Mouse (Mus musculus) limb, embryonic 10.5 days (tissue): Measurements from ENCODE around the gene Pipox. TPM values are rescaled to one million over a fixed set of nuclear protein-coding genes. Genes with fewer than 3 reads are reported as not detected.

Experiments
- DNase-seq: peaks from one replicate; pipeline ENCODE4 v3.0.0-alpha.2; 2017; ENCODE audit warnings: low spot score
- H3K27ac ChIP-seq: fragments of 300-500 bp; sonication (generic); 2 replicates; pipeline ENCODE4 v1.5.1; 2016; ENCODE audit warnings: mild to moderate bottlenecking
- H3K27me3 ChIP-seq: fragments of 300-500 bp; sonication (generic); 2 replicates; pipeline ENCODE4 v1.6.1; 2016; ENCODE audit warnings: low read depth, mild to moderate bottlenecking; ENCODE audit not compliant: poor library complexity, severe bottlenecking
- H3K36me3 ChIP-seq: fragments of 300-500 bp; sonication (generic); 2 replicates; pipeline ENCODE4 v1.6.1; 2016; ENCODE audit warnings: mild to moderate bottlenecking, moderate library complexity
- H3K4me1 ChIP-seq: fragments of 300-500 bp; sonication (generic); 2 replicates; pipeline ENCODE4 v1.6.1; 2016
- H3K4me3 ChIP-seq: fragments of 300-500 bp; sonication (generic); 2 replicates; pipeline ENCODE4 v1.5.1; 2016; ENCODE audit warnings: mild to moderate bottlenecking, moderate library complexity
- H3K9me3 ChIP-seq: fragments of 300-500 bp; sonication (generic); replicated peaks from 2 replicates; pipeline ENCODE4 v1.6.1; 2016; ENCODE audit warnings: mild to moderate bottlenecking
- WGBS: fragments of 180-500 bp; shearing (Covaris S2); methylation state at CpG from one replicate; pipeline ENCODE4 v1.1.7; 2016; 5-methylcytosine and 5-hydroxymethylcytosine counted together
- polyA plus RNA-seq: library from polyadenylated mRNA; unstranded; fragments of >200 nt; fragmentation: Nextera tagmentation; extraction: Ambion mirVana; gene quantifications from 2 replicates; pipeline ENCODE4 v1.2.1, GENCODE M21; 2016

Pipox gene
- 0.34 and 0.48 TPM in 2 replicates for polyA plus RNA-seq

GRCm38 (mm10) chr11:77893787-77894718 lies at the start of gene Pipox:
Gene Pipox, minus strand, starts transcription at chr11:77894096.
- Histone ChIP-seq H3K4me1 (peaks cover 31% of the 10 kb centered on the region), H3K27ac (peak within 1 kb of the TSS; percentile 6; the same call in 1 of the 2 replicates), H3K36me3 (no peaks in the 10 kb centered on the region), H3K27me3 (peaks cover 80% of the 10 kb centered on the region), H3K4me3 (no peak within 1 kb of the TSS), H3K9me3 (no peaks in the 10 kb centered on the region)
- WGBS = 33% methylated on average over 11 of the region's 11 CpGs
- peak; percentile 65 for DNase-seq

GRCm38 (mm10) chr11:77942230-77942629 lies 48.3 kb upstream of the Pipox start:
- H3K4me1 ChIP-seq = peaks cover 52% of the 10 kb centered on the region
- DNase-seq = peak; percentile 47
- 9% methylated on average over 5 of the region's 5 CpGs for WGBS
- H3K36me3 ChIP-seq = no peaks in the 10 kb centered on the region
- H3K4me3 ChIP-seq = no peak overlapping the region
- no peaks in the 10 kb centered on the region for H3K9me3 ChIP-seq
- peaks cover 100% of the 10 kb centered on the region for H3K27me3 ChIP-seq
- peak overlapping the region; percentile 63; the same call in 1 of the 2 replicates for H3K27ac ChIP-seq

GRCm38 (mm10) chr11:77937649-77938410 lies 43.9 kb upstream of the Pipox start:
- no peak overlapping the region for H3K4me3 ChIP-seq
- 31% methylated on average over 4 of the region's 4 CpGs for WGBS
- no peaks in the 10 kb centered on the region for H3K9me3 ChIP-seq
- H3K36me3 ChIP-seq = no peaks in the 10 kb centered on the region
- DNase-seq = no peak
- H3K4me1 ChIP-seq = peaks cover 29% of the 10 kb centered on the region
- H3K27ac ChIP-seq = no peak overlapping the region
- peaks cover 100% of the 10 kb centered on the region for H3K27me3 ChIP-seq

- Histone ChIP-seq H3K9me3 (no peaks in the 10 kb centered on the region), H3K27ac (no peak overlapping the region), H3K36me3 (no peaks in the 10 kb centered on the region), H3K4me3 (no peak overlapping the region), H3K4me1 (peaks cover 20% of the 10 kb centered on the region), H3K27me3 (peaks cover 100% of the 10 kb centered on the region)
- DNase-seq = no peak
- WGBS = 12% methylated on average over 8 of the region's 8 CpGs
Observed at GRCm38 (mm10) chr11:77936846-77937245, 43.0 kb upstream of the Pipox start.

- Histone ChIP-seq H3K4me1 (peaks cover 26% of the 10 kb centered on the region), H3K27ac (no peak overlapping the region), H3K36me3 (no peaks in the 10 kb centered on the region), H3K4me3 (no peak overlapping the region), H3K9me3 (no peaks in the 10 kb centered on the region), H3K27me3 (peaks cover 100% of the 10 kb centered on the region)
- no peak for DNase-seq
- 57% methylated on average over 5 of the region's 5 CpGs for WGBS
Observed at GRCm38 (mm10) chr11:77934568-77935311, 40.8 kb upstream of the Pipox start.

GRCm38 (mm10) chr11:77934111-77934521 lies 40.2 kb upstream of the Pipox start:
- 4% methylated on average over 4 of the region's 4 CpGs for WGBS
- Histone ChIP-seq H3K4me1 (peaks cover 26% of the 10 kb centered on the region), H3K4me3 (no peak overlapping the region), H3K36me3 (no peaks in the 10 kb centered on the region), H3K27ac (no peak overlapping the region), H3K9me3 (no peaks in the 10 kb centered on the region), H3K27me3 (peaks cover 100% of the 10 kb centered on the region)
- no peak for DNase-seq

GRCm38 (mm10) chr11:77932576-77932975 lies 38.7 kb upstream of the Pipox start:
- Histone ChIP-seq H3K27me3 (peaks cover 100% of the 10 kb centered on the region), H3K36me3 (no peaks in the 10 kb centered on the region), H3K4me3 (no peak overlapping the region), H3K9me3 (no peaks in the 10 kb centered on the region), H3K27ac (no peak overlapping the region), H3K4me1 (peaks cover 16% of the 10 kb centered on the region)
- DNase-seq = no peak
- 42% methylated on average over 5 of the region's 5 CpGs for WGBS

- Histone ChIP-seq H3K4me3 (peak overlapping the region; percentile 55), H3K36me3 (no peaks in the 10 kb centered on the region), H3K4me1 (peaks cover 19% of the 10 kb centered on the region), H3K27ac (no peak overlapping the region), H3K9me3 (no peaks in the 10 kb centered on the region), H3K27me3 (peaks cover 98% of the 10 kb centered on the region)
- DNase-seq = peak; percentile 49
- WGBS = under 1% methylated on average over 41 of the region's 41 CpGs
Observed at GRCm38 (mm10) chr11:77931541-77932433, 37.9 kb upstream of the Pipox start.

GRCm38 (mm10) chr11:77930751-77931540 lies 37.0 kb upstream of the Pipox start, which contains the start of gene Sez6:
Gene Sez6, plus strand, starts transcription at chr11:77930800.
- Histone ChIP-seq H3K9me3 (no peaks in the 10 kb centered on the region), H3K36me3 (no peaks in the 10 kb centered on the region), H3K27me3 (peaks cover 98% of the 10 kb centered on the region), H3K4me1 (peaks cover 28% of the 10 kb centered on the region), H3K4me3 (peak within 1 kb of the TSS; percentile 55), H3K27ac (no peak within 1 kb of the TSS)
- peak; percentile 93 for DNase-seq
- WGBS = under 1% methylated on average over 84 of the region's 94 CpGs

GRCm38 (mm10) chr11:77927837-77928236 lies 33.9 kb upstream of the Pipox start:
- peaks cover 98% of the 10 kb centered on the region for H3K27me3 ChIP-seq
- 77% methylated on average over 5 of the region's 5 CpGs for WGBS
- no peak overlapping the region for H3K27ac ChIP-seq
- no peaks in the 10 kb centered on the region for H3K36me3 ChIP-seq
- H3K4me3 ChIP-seq = no peak overlapping the region
- H3K9me3 ChIP-seq = no peaks in the 10 kb centered on the region
- no peak for DNase-seq
- peaks cover 34% of the 10 kb centered on the region for H3K4me1 ChIP-seq

GRCm38 (mm10) chr11:77926666-77927065 lies 32.8 kb upstream of the Pipox start:
- Histone ChIP-seq H3K36me3 (no peaks in the 10 kb centered on the region), H3K9me3 (no peaks in the 10 kb centered on the region), H3K27ac (no peak overlapping the region), H3K4me3 (0 out of 2 replicates have a peak overlapping the region, but pooled peaks have one; percentile 1), H3K27me3 (peaks cover 98% of the 10 kb centered on the region), H3K4me1 (peaks cover 32% of the 10 kb centered on the region)
- DNase-seq = no peak
- WGBS = 5% methylated on average over 9 of the region's 9 CpGs
